Mouse (Mus musculus) heart, embryonic 14.5 days (tissue): ENCODE measurements around the gene Prkca. TPM values are rescaled to one million over a fixed set of nuclear protein-coding genes. Genes with fewer than 3 reads are reported as not detected.
A peak's percentile ranks its signal among the peaks of the same experiment; 100 is the strongest.

Experiments
- ATAC-seq: fragments of 200-750 bp; cut with Nextera tagmentation; 2 replicates; pipeline ENCODE4 v1.8.0; 2017; ENCODE audit warnings: low read depth, moderate TSS enrichment; ENCODE audit not compliant: insufficient number of reproducible peaks, insufficient read depth, low FRiP score
- H3K27ac ChIP-seq, 2 experiments: fragments of 200-500 bp in 1 of 2; fragments of 300-500 bp in 1 of 2; sonication (generic) in 1 of 2; replicated peaks in 1 of 2; 2 replicates each; pipeline ENCODE4 v1.5.1; 2012 to 2014; ENCODE audit warnings: low read depth in 2 of 2, low read length in 2 of 2, control low read depth in 1 of 2, mild to moderate bottlenecking in 1 of 2, mixed read lengths in 1 of 2; ENCODE audit not compliant: control insufficient read depth in 1 of 2, insufficient read depth in 1 of 2
- H3K27me3 ChIP-seq: fragments of 300-500 bp; sonication (generic); 2 replicates; pipeline ENCODE4 v1.6.1; 2014; ENCODE audit warnings: mild to moderate bottlenecking, low read length, control low read depth; ENCODE audit not compliant: control insufficient read depth, insufficient read depth
- H3K36me3 ChIP-seq: fragments of 300-500 bp; sonication (generic); 2 replicates; pipeline ENCODE4 v1.6.1; 2014; ENCODE audit warnings: mild to moderate bottlenecking, control low read depth, low read length, mixed read lengths; ENCODE audit not compliant: control insufficient read depth, insufficient read depth
- H3K4me1 ChIP-seq, 2 experiments: fragments of 200-500 bp in 1 of 2; fragments of 300-500 bp in 1 of 2; sonication (generic) in 1 of 2; 2 replicates each; pipeline ENCODE4 v1.6.1; 2012 to 2014; ENCODE audit warnings: low read length in 2 of 2, control low read depth in 1 of 2, mixed read lengths in 1 of 2; ENCODE audit not compliant: control insufficient read depth in 2 of 2, insufficient read depth in 2 of 2
- H3K4me2 ChIP-seq: fragments of 300-500 bp; sonication (generic); 2 replicates; pipeline ENCODE4 v1.6.1; 2014; ENCODE audit warnings: mild to moderate bottlenecking, low read length
- H3K4me3 ChIP-seq, 2 experiments: fragments of 200-500 bp in 1 of 2; fragments of 300-500 bp in 1 of 2; sonication (generic) in 1 of 2; 2 replicates each; pipeline ENCODE4 v1.5.1; 2012 to 2014; ENCODE audit warnings: low read length in 2 of 2, mild to moderate bottlenecking in 2 of 2, control low read depth in 1 of 2, low read depth in 1 of 2, moderate library complexity in 1 of 2; ENCODE audit not compliant: control insufficient read depth in 1 of 2, insufficient read depth in 1 of 2
- H3K9ac ChIP-seq: fragments of 300-500 bp; sonication (generic); 2 replicates; pipeline ENCODE4 v1.6.1; 2014; ENCODE audit warnings: mild to moderate bottlenecking, low read length
- H3K9me3 ChIP-seq: fragments of 300-500 bp; sonication (generic); 2 replicates; pipeline ENCODE4 v1.6.1; 2016; ENCODE audit warnings: low read length, control low read depth; ENCODE audit not compliant: control insufficient read depth
- WGBS: fragments of 180-500 bp; shearing (Covaris S2); extraction: QIAGEN DNeasy Blood & Tissue Kit; methylation state at CpG from one replicate; pipeline ENCODE4 v1.1.7; 2014; 5-methylcytosine and 5-hydroxymethylcytosine counted together
- polyA plus RNA-seq: library from polyadenylated mRNA; unstranded; fragments of >200 nt; fragmentation: Nextera tagmentation; extraction: Ambion mirVana; gene quantifications from 2 replicates; pipeline ENCODE4 v1.2.1, GENCODE M21; 2014

Prkca gene
- polyA plus RNA-seq, 1 experiment from 2014 or later = 21.4 TPM

DNA sequence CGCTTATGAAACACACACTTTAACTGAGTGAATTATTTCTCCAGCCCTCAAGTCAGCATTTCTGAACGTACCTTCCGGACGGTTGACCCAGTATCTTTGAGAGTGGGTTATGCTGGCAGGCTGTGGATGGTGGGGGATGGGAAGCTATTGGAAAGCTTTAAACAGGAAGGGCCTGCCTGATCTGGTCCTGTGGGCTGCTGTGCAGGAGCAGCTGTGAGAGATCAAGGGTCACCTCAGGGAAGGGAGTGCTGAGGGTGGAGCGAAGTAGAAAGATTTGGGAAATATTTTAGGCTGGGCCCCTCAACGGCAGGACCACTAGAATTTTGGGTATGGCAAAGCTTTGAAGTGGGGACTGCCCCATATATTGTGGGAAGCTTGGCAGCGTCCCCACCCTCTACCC is 412.0 kb downstream of the Prkca start:
- Histone ChIP-seq H3K4me1 (no peaks in the 10 kb centered on the region), H3K9ac (no peak overlapping the region), H3K27ac (no peak overlapping the region), H3K4me2 (no peak overlapping the region), H3K9me3 (no peaks in the 10 kb centered on the region), H3K4me3 (no peak overlapping the region), H3K36me3 (no peaks in the 10 kb centered on the region), H3K27me3 (no peaks in the 10 kb centered on the region)
- no peak for ATAC-seq
- WGBS = 57% methylated on average over 7 of the region's 7 CpGs

DNA sequence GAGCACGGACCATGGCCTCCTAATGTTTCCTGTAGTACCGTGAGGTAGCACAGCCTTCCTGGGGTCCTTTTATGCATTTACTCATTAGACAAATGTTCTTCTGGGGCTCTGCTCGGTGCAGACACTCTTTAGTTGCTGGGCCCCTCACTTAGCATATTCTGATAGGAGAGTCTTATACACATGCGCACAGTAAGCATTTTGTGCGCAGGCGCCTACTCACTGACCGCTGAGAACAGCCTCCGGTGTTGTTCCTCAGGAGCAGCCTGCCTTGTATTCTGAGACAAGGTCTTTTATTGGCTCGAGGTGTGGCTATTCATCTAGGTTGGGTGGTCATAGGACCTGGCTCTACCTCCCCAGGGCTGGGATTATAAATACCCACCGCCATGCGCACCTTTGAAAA is 412.4 kb downstream of the Prkca start:
- no peak for ATAC-seq
- Histone ChIP-seq H3K4me1 (no peaks in the 10 kb centered on the region), H3K27me3 (no peaks in the 10 kb centered on the region), H3K4me2 (no peak overlapping the region), H3K36me3 (no peaks in the 10 kb centered on the region), H3K9me3 (no peaks in the 10 kb centered on the region), H3K27ac (no peak overlapping the region), H3K9ac (no peak overlapping the region), H3K4me3 (no peak overlapping the region)
- WGBS = 85% methylated on average over 11 of the region's 11 CpGs

DNA sequence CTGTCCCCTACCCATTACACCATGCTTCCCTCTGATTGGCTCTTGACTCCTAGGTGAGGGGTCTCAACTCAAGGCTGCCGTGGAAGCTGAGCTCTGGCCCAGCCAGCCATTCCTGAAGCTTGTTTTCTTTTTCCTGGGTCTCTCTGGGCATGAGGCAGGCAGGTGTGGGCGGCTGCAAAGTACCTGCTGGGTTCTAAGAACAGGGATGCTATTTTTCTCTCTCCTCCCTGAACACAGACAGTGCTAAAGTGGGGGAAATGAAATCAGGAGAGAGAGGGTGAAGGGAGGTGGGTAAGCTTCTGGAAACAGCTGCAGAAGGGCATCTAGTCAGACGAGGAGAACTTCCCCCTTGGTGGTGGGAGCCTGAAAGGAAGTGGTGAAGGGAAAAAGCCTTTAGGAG is 414.0 kb downstream of the Prkca start:
- H3K4me1 ChIP-seq = no peaks in the 10 kb centered on the region
- WGBS = 46% methylated on average over 3 of the region's 3 CpGs

DNA sequence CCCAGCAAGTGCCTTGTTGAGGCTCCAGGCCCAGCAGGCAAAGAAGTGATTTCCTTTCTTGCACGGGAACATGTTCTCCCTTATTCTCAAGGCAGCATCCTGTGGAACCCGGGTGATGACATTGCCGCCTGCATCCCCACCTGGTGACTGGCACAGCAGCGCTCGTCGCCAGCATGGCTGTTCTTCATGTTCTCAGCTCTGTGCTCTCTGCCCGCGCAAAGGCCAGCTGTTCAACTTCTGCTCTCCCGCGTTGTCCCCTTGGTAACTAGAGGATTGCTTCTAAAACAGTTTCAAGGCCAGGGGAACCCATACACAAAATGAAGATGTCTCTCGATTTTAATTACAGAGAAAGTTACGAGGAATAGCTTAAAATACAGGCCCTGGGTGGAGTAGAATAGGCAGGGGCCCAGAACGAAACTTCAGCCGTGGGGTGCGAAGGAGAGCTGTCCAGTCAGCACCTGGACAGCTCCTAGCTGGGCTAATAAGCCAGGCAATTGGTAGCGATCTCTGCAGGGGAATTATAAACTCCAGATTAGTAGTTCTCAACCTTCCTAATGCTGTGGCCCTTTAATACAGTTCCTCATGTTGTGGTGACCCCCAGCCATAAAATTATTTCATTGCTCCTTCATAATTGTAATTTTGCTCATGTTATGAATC is 423.7 kb downstream of the Prkca start:
- Histone ChIP-seq H3K4me2 (no peak overlapping the region), H3K27me3 (peaks cover 19% of the 10 kb centered on the region), H3K4me3 (no peak overlapping the region), H3K27ac (no peak overlapping the region), H3K9ac (no peak overlapping the region), H3K36me3 (no peaks in the 10 kb centered on the region), H3K4me1 (no peaks in the 10 kb centered on the region), H3K9me3 (no peaks in the 10 kb centered on the region)
- WGBS = 45% methylated on average over 16 of the region's 16 CpGs
- ATAC-seq = no peak

More for the DNA sequence above, 414.0 kb downstream of the Prkca start:
- Histone ChIP-seq H3K4me2 (no peak overlapping the region), H3K9ac (no peak overlapping the region), H3K27ac (no peak overlapping the region), H3K27me3 (no peaks in the 10 kb centered on the region), H3K4me3 (no peak overlapping the region), H3K36me3 (no peaks in the 10 kb centered on the region), H3K9me3 (no peaks in the 10 kb centered on the region)
- no peak for ATAC-seq

DNA sequence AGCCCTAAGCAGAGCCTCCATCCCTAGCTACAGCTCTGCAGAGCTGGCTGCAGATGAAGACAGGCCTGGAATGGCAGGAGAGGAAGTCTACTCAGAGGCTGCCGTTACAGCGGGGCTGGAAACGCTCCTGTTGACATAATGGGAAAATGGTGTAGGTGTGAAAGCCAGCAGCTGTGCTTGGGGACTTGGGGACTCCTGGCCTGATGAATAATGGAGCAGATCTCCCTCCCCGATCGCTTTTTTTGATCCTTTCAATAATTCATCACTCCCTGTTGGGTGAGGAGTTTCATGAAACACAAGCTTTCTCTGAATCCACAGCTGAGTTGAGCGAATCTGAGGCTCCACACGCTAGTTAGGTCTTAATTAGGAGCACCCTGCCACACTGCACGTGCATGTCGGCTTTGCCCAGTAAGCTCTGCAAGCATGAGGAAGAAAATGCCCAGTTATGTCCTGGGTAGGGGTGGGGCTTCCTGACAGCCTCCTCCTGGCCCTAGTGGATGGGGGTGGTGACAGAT is 425.9 kb downstream of the Prkca start:
- Histone ChIP-seq H3K27me3 (peaks cover 34% of the 10 kb centered on the region), H3K4me1 (no peaks in the 10 kb centered on the region), H3K36me3 (no peaks in the 10 kb centered on the region), H3K9ac (no peak overlapping the region), H3K9me3 (no peaks in the 10 kb centered on the region), H3K4me2 (no peak overlapping the region), H3K27ac (no peak overlapping the region), H3K4me3 (no peak overlapping the region)
- WGBS = 57% methylated on average over 9 of the region's 9 CpGs
- ATAC-seq = no peak

DNA sequence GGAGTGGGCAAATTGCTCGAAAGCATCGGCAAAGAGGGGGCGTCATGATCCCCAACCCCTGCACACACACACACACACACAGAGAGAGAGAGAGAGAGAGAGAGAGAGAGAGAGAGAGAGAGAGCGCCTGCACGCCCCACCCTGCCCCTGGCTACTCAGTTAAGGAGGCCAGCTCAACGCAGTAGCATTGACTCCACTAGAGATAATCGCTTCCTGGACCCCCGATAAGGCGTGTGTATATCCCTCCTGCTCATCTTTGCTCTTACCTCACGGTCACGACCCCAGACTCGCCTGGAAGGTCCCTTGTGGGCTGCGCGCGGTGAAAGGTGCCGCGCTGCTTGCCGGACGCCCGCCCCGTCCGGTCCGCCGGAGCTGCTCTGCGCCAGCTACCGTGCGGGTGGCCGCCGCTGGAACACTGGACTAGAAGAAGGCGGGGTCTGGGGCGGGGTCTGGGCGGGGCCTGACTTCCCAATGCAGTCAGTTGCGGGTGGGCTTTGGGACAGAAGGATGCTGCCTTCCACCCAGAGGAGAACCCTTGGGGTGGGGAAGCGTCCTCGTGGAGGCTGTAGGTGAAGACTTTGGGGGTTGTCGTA is 429.0 kb downstream of the Prkca start, which contains the start of gene Cacng5:
Gene Cacng5, minus strand, starts transcription at position 422 of the 593 bp plus-strand sequence.
- Histone ChIP-seq H3K9ac (no peak within 1 kb of the TSS), H3K4me2 (peak within 1 kb of the TSS; percentile 54), H3K4me3 (peak within 1 kb of the TSS; percentile 10 to 23; a peak in 3 of 4 replicates), H3K9me3 (peaks cover under 1% of the 10 kb centered on the region; the same call in 1 of the 2 replicates), H3K36me3 (no peaks in the 10 kb centered on the region), H3K27ac (no peak within 1 kb of the TSS), H3K27me3 (peaks cover 34% of the 10 kb centered on the region), H3K4me1 (no peaks in the 10 kb centered on the region)
- WGBS = 4% methylated on average over 35 of the region's 36 CpGs
- ATAC-seq = no peak

DNA sequence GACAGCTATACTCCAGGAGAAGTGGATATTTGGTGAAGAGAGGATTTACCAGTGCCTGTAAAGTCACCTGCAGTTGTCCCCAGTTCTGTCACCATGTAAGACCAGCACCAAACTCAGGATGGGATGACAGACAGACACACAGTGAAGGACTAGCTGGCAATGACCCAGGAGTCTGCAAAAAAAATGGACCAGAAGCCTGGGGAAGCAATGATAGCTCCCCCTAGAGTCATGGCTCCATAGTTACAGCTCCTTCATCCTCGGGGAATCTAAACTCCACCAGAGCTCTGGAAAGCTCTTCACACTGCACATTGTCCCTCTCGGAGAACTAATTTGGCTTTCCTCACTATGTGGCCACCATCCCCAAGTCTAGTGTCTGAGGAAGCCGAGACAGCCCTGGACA is 430.4 kb downstream of the Prkca start:
- no peak overlapping the region for H3K9ac ChIP-seq
- no peaks in the 10 kb centered on the region for H3K36me3 ChIP-seq
- no peak overlapping the region for H3K4me2 ChIP-seq
- peaks cover 4% of the 10 kb centered on the region; the same call in 1 of the 2 replicates for H3K9me3 ChIP-seq
- no peak overlapping the region for H3K4me3 ChIP-seq
- H3K27ac ChIP-seq = no peak overlapping the region
- H3K4me1 ChIP-seq = no peaks in the 10 kb centered on the region
- H3K27me3 ChIP-seq = peaks cover 28% of the 10 kb centered on the region
- ATAC-seq = no peak
- 44% methylated on average over 3 of the region's 3 CpGs for WGBS
